Mouse (Mus musculus) liver, embryonic 14.5 days (tissue): Measurements from ENCODE around the gene Gm21961. TPM values are rescaled to one million over a fixed set of nuclear protein-coding genes. Genes with fewer than 3 reads are reported as not detected.

Experiments
- ATAC-seq: fragments of 200-750 bp; cut with Nextera tagmentation; 2 replicates; pipeline ENCODE4 v1.8.0; 2017; ENCODE audit warnings: moderate number of reproducible peaks, mild to moderate bottlenecking, moderate library complexity; ENCODE audit not compliant: insufficient read depth
- DNase-seq, 3 experiments: peaks; one replicate each; pipeline ENCODE4 v3.0.0-alpha.2; 2012 to 2013; ENCODE audit warnings: low read depth in 3 of 3, low spot score in 3 of 3
- H3K27ac ChIP-seq: fragments of 300-500 bp; sonication (generic); 2 replicates; pipeline ENCODE4 v1.5.1; 2014; ENCODE audit warnings: moderate library complexity, mild to moderate bottlenecking, control low read depth, inconsistent platforms
- H3K27me3 ChIP-seq: fragments of 300-500 bp; sonication (generic); 2 replicates; pipeline ENCODE4 v1.6.1; 2014; ENCODE audit warnings: mild to moderate bottlenecking, low read length, moderate library complexity; ENCODE audit not compliant: control insufficient read depth, insufficient read depth
- H3K36me3 ChIP-seq: fragments of 300-500 bp; sonication (generic); replicated peaks from 2 replicates; pipeline ENCODE4 v1.6.1; 2014; ENCODE audit warnings: low read depth; ENCODE audit not compliant: control insufficient read depth, insufficient read depth
- H3K4me1 ChIP-seq, 2 experiments: fragments of 200-500 bp in 1 of 2; fragments of 300-500 bp in 1 of 2; sonication (generic) in 1 of 2; replicated peaks; 2 replicates each; pipeline ENCODE4 v1.6.1; 2012 to 2014; ENCODE audit warnings: antibody characterized with exemption in 1 of 2, inconsistent platforms in 1 of 2, low read length in 1 of 2; ENCODE audit not compliant: control insufficient read depth in 2 of 2, insufficient read depth in 2 of 2
- H3K4me2 ChIP-seq: fragments of 300-500 bp; sonication (generic); 2 replicates; pipeline ENCODE4 v1.6.1; 2014; ENCODE audit warnings: low read depth, mild to moderate bottlenecking, control low read depth, moderate library complexity
- H3K4me3 ChIP-seq, 2 experiments: fragments of 200-500 bp in 1 of 2; fragments of 300-500 bp in 1 of 2; sonication (generic) in 1 of 2; 2 replicates each; pipeline ENCODE4 v1.5.1; 2012 to 2014; ENCODE audit warnings: low read depth in 2 of 2, low read length in 2 of 2, mild to moderate bottlenecking in 2 of 2, control low read depth in 1 of 2, inconsistent platforms in 1 of 2, moderate library complexity in 1 of 2; ENCODE audit not compliant: insufficient read depth in 1 of 2
- H3K9ac ChIP-seq: fragments of 300-500 bp; sonication (generic); replicated peaks from 2 replicates; pipeline ENCODE4 v1.6.1; 2014; ENCODE audit warnings: mild to moderate bottlenecking, control low read depth, moderate library complexity
- H3K9me3 ChIP-seq: fragments of 300-500 bp; sonication (generic); 2 replicates; pipeline ENCODE4 v1.6.1; 2016; ENCODE audit warnings: low read length, mixed read lengths; ENCODE audit not compliant: control insufficient read depth
- CTCF ChIP-seq: IDR thresholded peaks from 2 replicates; pipeline ENCODE4 v1.5.1; 2016; ENCODE audit warnings: antibody characterized with exemption, low read depth, control low read depth
- EP300 ChIP-seq: IDR thresholded peaks from 2 replicates; pipeline ENCODE4 v1.6.1; 2016; ENCODE audit warnings: antibody characterized with exemption, low read depth
- WGBS: fragments of 180-500 bp; shearing (Covaris S2); extraction: QIAGEN DNeasy Blood & Tissue Kit; methylation state at CpG from one replicate; pipeline ENCODE4 v1.1.7; 2014; ENCODE audit not compliant: insufficient replicate concordance; 5-methylcytosine and 5-hydroxymethylcytosine counted together
- polyA plus RNA-seq, 2 experiments: library from polyadenylated mRNA; depleted of rRNA in 1 of 2; stranded (reverse) in 1 of 2; unstranded in 1 of 2; fragments of >200 nt; fragmentation: Nextera tagmentation in 1 of 2; extraction: Ambion mirVana in 1 of 2; gene quantifications; 2 replicates each; pipeline versions ENCODE4 v1.2.1 to v1.2.3; 2012 to 2014

The Gm21961 gene
- polyA plus RNA-seq, 2 experiments, result not detected

DNA sequence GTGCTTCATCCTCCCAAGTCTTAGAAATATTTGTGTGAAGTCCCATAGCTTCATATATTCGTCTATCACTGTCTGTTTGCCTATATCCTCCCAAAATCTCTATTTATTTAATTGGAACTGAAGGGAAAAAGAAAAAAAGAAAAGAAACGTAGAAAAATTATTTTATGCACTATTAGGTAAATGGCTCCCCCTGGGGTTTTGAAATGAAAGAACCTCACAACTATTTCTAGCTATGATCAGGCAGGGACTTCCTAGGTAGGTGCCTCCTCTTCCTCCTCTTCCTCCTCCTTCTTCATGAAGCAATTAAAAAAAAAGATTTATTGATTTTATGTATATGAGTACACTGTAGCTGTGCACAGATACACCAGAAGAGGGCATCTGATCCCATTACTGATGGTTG, 34.7 kb downstream of the Gm21961 start:
- DNase-seq (no peak), ATAC-seq (no peak)
- H3K36me3 ChIP-seq, result no peaks in the 10 kb centered on the region
- H3K4me1 ChIP-seq, result no peaks in the 10 kb centered on the region
- H3K27ac ChIP-seq, result no peak overlapping the region
- no peak for TF ChIP-seq EP300
- no peak for TF ChIP-seq CTCF
- H3K9me3 ChIP-seq, result no peaks in the 10 kb centered on the region
- no peak overlapping the region for H3K4me3 ChIP-seq
- H3K4me2 ChIP-seq, result no peak overlapping the region
- H3K27me3 ChIP-seq, result no peaks in the 10 kb centered on the region
- 32% methylated on average over 2 of the region's 2 CpGs for WGBS
- no peak overlapping the region for H3K9ac ChIP-seq

DNA sequence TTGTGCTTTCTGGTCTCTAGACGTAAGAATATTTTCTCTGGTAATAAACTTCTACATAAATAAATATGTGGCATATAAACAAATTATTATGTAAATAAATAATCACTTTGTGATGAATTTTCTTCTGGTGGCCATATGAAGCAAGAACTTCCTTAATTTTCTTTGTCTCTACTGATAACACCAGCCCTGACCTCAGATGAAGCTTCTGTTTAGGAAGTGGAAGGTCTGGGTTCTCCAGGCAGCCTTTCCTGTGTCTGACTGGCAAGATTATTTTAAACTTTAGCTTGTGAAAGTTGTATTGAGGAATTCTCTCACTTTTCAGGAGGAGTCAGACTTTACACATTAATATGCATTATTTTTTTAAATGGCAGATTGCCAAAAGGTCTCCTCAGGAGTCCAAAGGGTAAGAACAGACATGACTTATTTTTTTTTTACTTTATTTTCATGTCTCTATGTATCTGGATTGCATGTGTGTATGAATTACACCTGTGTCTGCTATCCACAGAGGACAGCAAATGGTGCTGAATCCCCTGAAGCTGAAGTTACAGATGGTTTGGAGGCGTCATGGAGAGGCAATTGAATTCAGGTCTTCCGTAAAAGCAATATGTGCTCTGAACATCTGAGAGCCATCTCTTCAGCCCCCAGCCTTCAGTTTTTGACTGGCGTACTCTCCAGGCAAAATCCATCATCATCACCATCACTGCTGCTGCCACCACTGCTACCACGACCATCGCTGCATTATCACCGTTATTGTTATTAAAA, 38.5 kb downstream of the Gm21961 start:
- ATAC-seq, result no peak
- Histone ChIP-seq H3K4me3 (no peak overlapping the region), H3K9ac (no peak overlapping the region), H3K27ac (no peak overlapping the region), H3K9me3 (no peaks in the 10 kb centered on the region), H3K36me3 (no peaks in the 10 kb centered on the region), H3K27me3 (no peaks in the 10 kb centered on the region), H3K4me2 (no peak overlapping the region), H3K4me1 (no peaks in the 10 kb centered on the region)
- TF ChIP-seq EP300 (no peak), CTCF (no peak)
- DNase-seq, result no peak
- 63% methylated on average over 7 of the region's 7 CpGs for WGBS

Other genes starting within 250 kb of the Gm21961 start
- gene Gm21798, start 197.2 kb downstream of the Gm21961 start, polyA plus RNA-seq (2012; rRNA removed), result not detected in 2 replicates
- not detected in 2 replicates for gene Gm21798, start 197.2 kb downstream of the Gm21961 start, polyA plus RNA-seq (2014; fragmentation: Nextera tagmentation; extraction: Ambion mirVana)